Mouse (Mus musculus) thymus, postnatal 4 days (tissue): ENCODE measurements at regions not wholly inside any gene's neighbourhood (a gene's known extent, or its start where the extent isn't known, plus 50 kb on each side); places are given as distances from the start of the nearest gene placed in this dataset.

Experiments
- DNase-seq: peaks from one replicate; pipeline ENCODE4 v3.0.0; 2021

- DNase-seq = peak; percentile 69
Measured at GRCm38 (mm10) chr12:110031326-110031725, 247.5 kb upstream of the Dio3 start.

- DNase-seq = no peak
Measured at GRCm38 (mm10) chr12:110035171-110035570, 243.7 kb upstream of the Dio3 start.

GRCm38 (mm10) chr12:110040682-110041081 is 238.2 kb upstream of the Dio3 start:
- DNase-seq = no peak

- no peak for DNase-seq
Measured at GRCm38 (mm10) chr12:110041782-110042181, 237.1 kb upstream of the Dio3 start.

GRCm38 (mm10) chr12:110044266-110044665 is 234.6 kb upstream of the Dio3 start:
- no peak for DNase-seq

GRCm38 (mm10) chr12:110044721-110045120 is 234.1 kb upstream of the Dio3 start:
- DNase-seq = no peak

GRCm38 (mm10) chr12:110045770-110046330 is 233.0 kb upstream of the Dio3 start:
- no peak for DNase-seq

- no peak for DNase-seq
Measured at GRCm38 (mm10) chr12:110046613-110047012, 232.3 kb upstream of the Dio3 start.

- no peak for DNase-seq
Measured at GRCm38 (mm10) chr12:110047466-110048250, 231.2 kb upstream of the Dio3 start.

- DNase-seq = no peak
Measured at GRCm38 (mm10) chr12:110049154-110049736, 229.6 kb upstream of the Dio3 start.

GRCm38 (mm10) chr12:110059321-110059720 is 219.5 kb upstream of the Dio3 start:
- DNase-seq = no peak

- DNase-seq = no peak
Measured at GRCm38 (mm10) chr12:110061961-110062360, 216.9 kb upstream of the Dio3 start.

- DNase-seq = no peak
Measured at GRCm38 (mm10) chr12:110063013-110063412, 215.9 kb upstream of the Dio3 start.

- no peak for DNase-seq
Measured at GRCm38 (mm10) chr12:110066361-110066885, 212.4 kb upstream of the Dio3 start.

- DNase-seq = no peak
Measured at GRCm38 (mm10) chr12:110070506-110070905, 208.4 kb upstream of the Dio3 start.

GRCm38 (mm10) chr12:110071823-110072222 is 207.0 kb upstream of the Dio3 start:
- no peak for DNase-seq

- DNase-seq = no peak
Measured at GRCm38 (mm10) chr12:110074921-110075320, 203.9 kb upstream of the Dio3 start.

GRCm38 (mm10) chr12:110077211-110077884 is 201.5 kb upstream of the Dio3 start:
- no peak for DNase-seq

- DNase-seq = no peak
Measured at GRCm38 (mm10) chr12:110078081-110078505, 200.8 kb upstream of the Dio3 start.

- no peak for DNase-seq
Measured at GRCm38 (mm10) chr12:110081831-110082615, 196.8 kb upstream of the Dio3 start.

GRCm38 (mm10) chr12:110082921-110083320 is 195.9 kb upstream of the Dio3 start:
- DNase-seq = no peak

GRCm38 (mm10) chr12:110083471-110083870 is 195.4 kb upstream of the Dio3 start:
- no peak for DNase-seq

- DNase-seq = no peak
Measured at GRCm38 (mm10) chr12:110086921-110087320, 191.9 kb upstream of the Dio3 start.
